Mouse (Mus musculus) liver, embryonic 15.5 days (tissue): Measurements from ENCODE around the gene Gm28047. TPM values are rescaled to one million over a fixed set of nuclear protein-coding genes. Genes with fewer than 3 reads are reported as not detected.
"Not testable (repeated sequence)": the region's sequence is repeated elsewhere in the genome, so short reads cannot be mapped to it uniquely, and the experiment has no call there.

Source experiments
- ATAC-seq: fragments of 200-750 bp; cut with Nextera tagmentation; 2 replicates; pipeline ENCODE4 v1.8.0; 2017; ENCODE audit warnings: moderate number of reproducible peaks, mild to moderate bottlenecking, moderate library complexity; ENCODE audit not compliant: insufficient read depth
- H3K27ac ChIP-seq: fragments of 300-500 bp; sonication (generic); replicated peaks from 2 replicates; pipeline ENCODE4 v1.5.1; 2015; ENCODE audit warnings: mild to moderate bottlenecking, inconsistent platforms
- H3K27me3 ChIP-seq: fragments of 300-500 bp; sonication (generic); 2 replicates; pipeline ENCODE4 v1.6.1; 2015; ENCODE audit warnings: mild to moderate bottlenecking, inconsistent platforms
- H3K36me3 ChIP-seq: fragments of 300-500 bp; sonication (generic); replicated peaks from 2 replicates; pipeline ENCODE4 v1.6.1; 2015; ENCODE audit warnings: moderate library complexity, mild to moderate bottlenecking, inconsistent platforms
- H3K4me1 ChIP-seq: fragments of 300-500 bp; sonication (generic); replicated peaks from 2 replicates; pipeline ENCODE4 v1.6.1; 2015; ENCODE audit warnings: inconsistent platforms
- H3K4me2 ChIP-seq: fragments of 300-500 bp; sonication (generic); 2 replicates; pipeline ENCODE4 v1.6.1; 2015; ENCODE audit warnings: moderate library complexity, mild to moderate bottlenecking, inconsistent platforms
- H3K4me3 ChIP-seq: fragments of 300-500 bp; sonication (generic); replicated peaks from 2 replicates; pipeline ENCODE4 v1.5.1; 2015; ENCODE audit warnings: mild to moderate bottlenecking, inconsistent platforms
- H3K9ac ChIP-seq: fragments of 300-500 bp; sonication (generic); 2 replicates; pipeline ENCODE4 v1.6.1; 2015; ENCODE audit warnings: moderate library complexity, mild to moderate bottlenecking, inconsistent platforms
- H3K9me3 ChIP-seq: fragments of 300-500 bp; sonication (generic); replicated peaks from 2 replicates; pipeline ENCODE4 v1.6.1; 2016; ENCODE audit warnings: inconsistent platforms
- WGBS: fragments of 180-500 bp; shearing (Covaris S2); methylation state at CpG from one replicate; pipeline ENCODE4 v1.1.7; 2015; ENCODE audit warnings: mixed read lengths; ENCODE audit not compliant: insufficient replicate concordance; 5-methylcytosine and 5-hydroxymethylcytosine counted together
- polyA plus RNA-seq: library from polyadenylated mRNA; unstranded; fragments of >200 nt; fragmentation: Nextera tagmentation; extraction: Ambion mirVana; gene quantifications from 2 replicates; pipeline ENCODE4 v1.2.1, GENCODE M21; 2015

The Gm28047 gene
- polyA plus RNA-seq, 1 experiment from 2014 or later: not detected

- H3K9ac ChIP-seq: no peak overlapping the region
- H3K27ac ChIP-seq: no peak overlapping the region
Observed at GRCm38 (mm10) chr15:102657926-102658381, 33.1 kb upstream of the Gm28047 start.

GRCm38 (mm10) chr15:102656658-102657057, 31.8 kb upstream of the Gm28047 start:
- no peak overlapping the region for H3K4me2 ChIP-seq
- H3K4me1 ChIP-seq: peaks cover 9% of the 10 kb centered on the region
- WGBS: 36% methylated on average over 4 of the region's 4 CpGs
- H3K9ac ChIP-seq: no peak overlapping the region
- no peak for ATAC-seq
- no peak overlapping the region for H3K4me3 ChIP-seq
- peaks cover 13% of the 10 kb centered on the region for H3K36me3 ChIP-seq
- H3K9me3 ChIP-seq: no peaks in the 10 kb centered on the region
- H3K27ac ChIP-seq: no peak overlapping the region
- H3K27me3 ChIP-seq: no peaks in the 10 kb centered on the region

More at GRCm38 (mm10) chr15:102657926-102658381, 33.1 kb upstream of the Gm28047 start:
- Histone ChIP-seq H3K9me3 (no peaks in the 10 kb centered on the region), H3K36me3 (peaks cover 24% of the 10 kb centered on the region), H3K4me1 (peaks cover 9% of the 10 kb centered on the region), H3K27me3 (no peaks in the 10 kb centered on the region), H3K4me3 (no peak overlapping the region), H3K4me2 (no peak overlapping the region)
- no peak for ATAC-seq
- 62% methylated on average over 3 of the region's 3 CpGs for WGBS

GRCm38 (mm10) chr15:102651928-102652660, 27.2 kb upstream of the Gm28047 start:
- H3K4me1 ChIP-seq, H3K4me2 ChIP-seq, H3K4me3 ChIP-seq, H3K27ac ChIP-seq, H3K9ac ChIP-seq, ATAC-seq, H3K9me3 ChIP-seq, H3K27me3 ChIP-seq, H3K36me3 ChIP-seq: not testable (repeated sequence)
- WGBS: 65% methylated on average over 9 of the region's 9 CpGs

- H3K27ac ChIP-seq: no peak overlapping the region
- no peak overlapping the region for H3K4me3 ChIP-seq
- H3K9ac ChIP-seq: no peak overlapping the region
- 63% methylated on average over 3 of the region's 3 CpGs for WGBS
- no peaks in the 10 kb centered on the region for H3K27me3 ChIP-seq
- H3K9me3 ChIP-seq: no peaks in the 10 kb centered on the region
- H3K4me1 ChIP-seq: no peaks in the 10 kb centered on the region
- no peak overlapping the region for H3K4me2 ChIP-seq
- H3K36me3 ChIP-seq: no peaks in the 10 kb centered on the region
- no peak for ATAC-seq
Observed at GRCm38 (mm10) chr15:102651107-102651506, 26.2 kb upstream of the Gm28047 start.

GRCm38 (mm10) chr15:102635817-102636216, 10.9 kb upstream of the Gm28047 start:
- no peaks in the 10 kb centered on the region for H3K27me3 ChIP-seq
- ATAC-seq: no peak
- H3K4me2 ChIP-seq: no peak overlapping the region
- H3K4me3 ChIP-seq: no peak overlapping the region
- no peaks in the 10 kb centered on the region for H3K9me3 ChIP-seq
- 71% methylated on average over 3 of the region's 3 CpGs for WGBS
- H3K36me3 ChIP-seq: no peaks in the 10 kb centered on the region
- H3K4me1 ChIP-seq: no peaks in the 10 kb centered on the region
- no peak overlapping the region for H3K9ac ChIP-seq
- no peak overlapping the region for H3K27ac ChIP-seq

GRCm38 (mm10) chr15:102634684-102635083, 9.8 kb upstream of the Gm28047 start:
- WGBS: 84% methylated on average over 8 of the region's 8 CpGs
- no peak for ATAC-seq

GRCm38 (mm10) chr15:102625687-102626055, 804 bp upstream of the Gm28047 start:
- Histone ChIP-seq H3K9me3 (no peaks in the 10 kb centered on the region), H3K4me3 (peak overlapping the region; percentile 82), H3K4me1 (peaks cover 32% of the 10 kb centered on the region), H3K36me3 (no peaks in the 10 kb centered on the region), H3K27me3 (no peaks in the 10 kb centered on the region; the same call in 1 of the 2 replicates), H3K9ac (peak overlapping the region; percentile 82), H3K27ac (peak overlapping the region; percentile 95), H3K4me2 (peak overlapping the region; percentile 87)
- under 1% methylated on average over 18 of the region's 18 CpGs for WGBS
- ATAC-seq: no peak; the same call in 1 of the 2 replicates

More at GRCm38 (mm10) chr15:102634684-102635083, 9.8 kb upstream of the Gm28047 start:
- H3K4me1 ChIP-seq: no peaks in the 10 kb centered on the region
- no peak overlapping the region for H3K4me3 ChIP-seq
- no peak overlapping the region for H3K27ac ChIP-seq
- no peak overlapping the region for H3K4me2 ChIP-seq
- H3K9ac ChIP-seq: no peak overlapping the region
- H3K36me3 ChIP-seq: no peaks in the 10 kb centered on the region
- no peaks in the 10 kb centered on the region for H3K27me3 ChIP-seq
- H3K9me3 ChIP-seq: no peaks in the 10 kb centered on the region

GRCm38 (mm10) chr15:102624291-102624969, 437 bp downstream of the Gm28047 start:
- H3K27me3 ChIP-seq: no peaks in the 10 kb centered on the region; the same call in 1 of the 2 replicates
- peaks cover 32% of the 10 kb centered on the region for H3K4me1 ChIP-seq
- peak overlapping the region; percentile 87 for H3K4me2 ChIP-seq
- H3K36me3 ChIP-seq: no peaks in the 10 kb centered on the region
- no peak for ATAC-seq
- 3% methylated on average over 17 of the region's 17 CpGs for WGBS
- peak overlapping the region; percentile 82 for H3K4me3 ChIP-seq
- H3K9ac ChIP-seq: peak overlapping the region; percentile 82
- peak overlapping the region; percentile 95 for H3K27ac ChIP-seq
- no peaks in the 10 kb centered on the region for H3K9me3 ChIP-seq

- no peak overlapping the region for H3K27ac ChIP-seq
- no peak overlapping the region for H3K9ac ChIP-seq
- H3K27me3 ChIP-seq: no peaks in the 10 kb centered on the region
- no peaks in the 10 kb centered on the region for H3K9me3 ChIP-seq
- H3K36me3 ChIP-seq: no peaks in the 10 kb centered on the region
- peak overlapping the region; percentile 87 for H3K4me2 ChIP-seq
- 75% methylated on average over 3 of the region's 3 CpGs for WGBS
- peak overlapping the region; percentile 26 for H3K4me3 ChIP-seq
- peaks cover 32% of the 10 kb centered on the region for H3K4me1 ChIP-seq
- no peak for ATAC-seq
Observed at GRCm38 (mm10) chr15:102623121-102623520, 1.7 kb downstream of the Gm28047 start.

GRCm38 (mm10) chr15:102622536-102622935, 2.3 kb downstream of the Gm28047 start:
- no peaks in the 10 kb centered on the region for H3K36me3 ChIP-seq
- ATAC-seq: no peak
- no peak overlapping the region for H3K4me3 ChIP-seq
- H3K9me3 ChIP-seq: no peaks in the 10 kb centered on the region
- no peak overlapping the region for H3K9ac ChIP-seq
- no peak overlapping the region for H3K27ac ChIP-seq
- no peaks in the 10 kb centered on the region for H3K27me3 ChIP-seq
- H3K4me1 ChIP-seq: peaks cover 32% of the 10 kb centered on the region
- H3K4me2 ChIP-seq: no peak overlapping the region

- H3K27ac ChIP-seq: no peak overlapping the region
- H3K4me1 ChIP-seq: peaks cover 27% of the 10 kb centered on the region
- ATAC-seq: no peak
- no peaks in the 10 kb centered on the region for H3K9me3 ChIP-seq
- H3K4me2 ChIP-seq: no peak overlapping the region
- no peaks in the 10 kb centered on the region for H3K27me3 ChIP-seq
- 79% methylated on average over 1 of the region's 1 CpGs for WGBS
- H3K36me3 ChIP-seq: no peaks in the 10 kb centered on the region
- H3K4me3 ChIP-seq: no peak overlapping the region
- no peak overlapping the region for H3K9ac ChIP-seq
Observed at GRCm38 (mm10) chr15:102620765-102621164, 4.1 kb downstream of the Gm28047 start.
